Mouse (Mus musculus) lung, adult 2 months (tissue): ENCODE results near the gene Myod1.

Experiments
- CTCF ChIP-seq: fragments of 200-500 bp; IDR thresholded peaks from 2 replicates; pipeline ENCODE4 v1.5.1; 2011; ENCODE audit warnings: mild to moderate bottlenecking, low read length, control low read depth; ENCODE audit not compliant: insufficient read depth
- POLR2A ChIP-seq: fragments of 200-500 bp; IDR thresholded peaks from 2 replicates; pipeline ENCODE4 v1.6.1; 2011; ENCODE audit warnings: low read depth, mild to moderate bottlenecking, control low read depth, low read length, borderline replicate concordance; ENCODE audit errors: extremely low read depth

DNA sequence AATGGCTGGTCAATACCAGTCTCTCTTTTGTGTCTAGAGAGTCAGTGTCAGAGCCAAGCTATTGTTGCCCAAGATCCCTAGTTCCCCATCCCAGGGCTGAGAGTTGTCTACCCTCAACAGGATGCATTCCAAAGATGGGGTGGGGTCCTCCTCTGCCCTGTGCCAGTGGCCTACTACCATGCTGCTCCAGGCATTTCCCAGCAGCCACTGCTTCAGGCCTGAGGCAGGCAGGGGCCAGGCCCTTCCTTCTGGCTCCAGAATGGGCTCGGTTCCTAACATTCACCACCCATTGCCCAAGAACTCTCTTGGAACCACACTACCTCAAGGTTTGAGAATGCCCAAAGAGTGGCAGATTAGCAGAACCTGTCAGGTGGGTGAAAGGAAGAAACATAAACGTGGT is 23.5 kb upstream of the Myod1 start:
- TF ChIP-seq CTCF (no peak), POLR2A (no peak)
